Mouse (Mus musculus) kidney, adult 2 months (tissue): ENCODE measurements around the gene Usp46.

Experiments
- CTCF ChIP-seq: fragments of 200-500 bp; conservative IDR thresholded peaks from 2 replicates; pipeline ENCODE4 v1.5.1; 2011; ENCODE audit warnings: low read depth, mild to moderate bottlenecking, control low read depth, low read length, moderate library complexity, mixed read lengths; ENCODE audit not compliant: insufficient read depth, insufficient read length
- POLR2A ChIP-seq: fragments of 200-500 bp; IDR thresholded peaks from one replicate; pipeline ENCODE4 v1.6.1; 2011; ENCODE audit warnings: low read depth, low read length, control low read depth

GRCm38 (mm10) chr5:74050903-74051302 is 17.3 kb downstream of the Usp46 start:
- TF ChIP-seq CTCF (no peak), POLR2A (no peak)
